Mouse (Mus musculus): ENCODE results near the gene Kiss1. TPM values are rescaled to one million over a fixed set of nuclear protein-coding genes. Genes with fewer than 3 reads are reported as not detected.

The Kiss1 gene
- not detected in 2 replicates for total RNA-seq (2015)
- not detected in 2 replicates for total RNA-seq (2017)

GRCm38 (mm10) chr1:133321267-133321925 lies at the start of gene Kiss1:
Gene Kiss1 (plus strand): TSS chr1:133321875.
- no peak for ATAC-seq (replicated peaks; ENCODE audit: poor library complexity)

- no peak for ATAC-seq (replicated peaks; ENCODE audit: poor library complexity)
Observed at GRCm38 (mm10) chr1:133274163-133274562, 47.5 kb upstream of the Kiss1 start.

GRCm38 (mm10) chr1:133276983-133277382 lies 44.7 kb upstream of the Kiss1 start:
- no peak for ATAC-seq (replicated peaks; ENCODE audit: poor library complexity)

- ATAC-seq (replicated peaks; ENCODE audit: poor library complexity), result no peak
Observed at GRCm38 (mm10) chr1:133278539-133278938, 43.1 kb upstream of the Kiss1 start.

GRCm38 (mm10) chr1:133278946-133279631 lies 42.6 kb upstream of the Kiss1 start:
- no peak for ATAC-seq (replicated peaks; ENCODE audit: poor library complexity)

GRCm38 (mm10) chr1:133279632-133280093 lies 42.0 kb upstream of the Kiss1 start:
- no peak for ATAC-seq (replicated peaks; ENCODE audit: poor library complexity)

- peak; percentile 54 for ATAC-seq (replicated peaks; ENCODE audit: poor library complexity)
Observed at GRCm38 (mm10) chr1:133280537-133280936, 41.1 kb upstream of the Kiss1 start.

- 0 out of 2 replicates have a peak, but pooled peaks have one; percentile 11 for ATAC-seq (replicated peaks; ENCODE audit: poor library complexity)
Observed at GRCm38 (mm10) chr1:133285907-133286306, 35.8 kb upstream of the Kiss1 start.

GRCm38 (mm10) chr1:133287051-133287450 lies 34.6 kb upstream of the Kiss1 start:
- ATAC-seq (replicated peaks; ENCODE audit: poor library complexity), result no peak

GRCm38 (mm10) chr1:133287880-133288279 lies 33.8 kb upstream of the Kiss1 start:
- ATAC-seq (replicated peaks; ENCODE audit: poor library complexity), result no peak

- ATAC-seq (replicated peaks; ENCODE audit: poor library complexity), result no peak
Observed at GRCm38 (mm10) chr1:133291888-133292287, 29.8 kb upstream of the Kiss1 start.

GRCm38 (mm10) chr1:133292608-133293007 lies 29.1 kb upstream of the Kiss1 start:
- ATAC-seq (replicated peaks; ENCODE audit: poor library complexity), result no peak

GRCm38 (mm10) chr1:133296376-133296775 lies 25.3 kb upstream of the Kiss1 start:
- peak; percentile 61 for ATAC-seq (replicated peaks; ENCODE audit: poor library complexity)

- no peak for ATAC-seq (replicated peaks; ENCODE audit: poor library complexity)
Observed at GRCm38 (mm10) chr1:133298816-133299215, 22.9 kb upstream of the Kiss1 start.

- ATAC-seq (replicated peaks; ENCODE audit: poor library complexity), result no peak
Observed at GRCm38 (mm10) chr1:133302540-133302939, 19.1 kb upstream of the Kiss1 start.

- peak; percentile 86 for ATAC-seq (replicated peaks; ENCODE audit: poor library complexity)
Observed at GRCm38 (mm10) chr1:133306842-133307241, 14.8 kb upstream of the Kiss1 start.

- ATAC-seq (replicated peaks; ENCODE audit: poor library complexity), result peak; percentile 50
Observed at GRCm38 (mm10) chr1:133307318-133307717, 14.4 kb upstream of the Kiss1 start.

- no peak for ATAC-seq (replicated peaks; ENCODE audit: poor library complexity)
Observed at GRCm38 (mm10) chr1:133309652-133310267, 11.9 kb upstream of the Kiss1 start, which contains the start of gene Golt1a. Gene Golt1a (plus strand): TSS chr1:133309800.

- peak; percentile 33 for ATAC-seq (replicated peaks; ENCODE audit: poor library complexity)
Observed at GRCm38 (mm10) chr1:133311240-133311639, 10.4 kb upstream of the Kiss1 start.

- ATAC-seq (replicated peaks; ENCODE audit: poor library complexity), result peak; percentile 89
Observed at GRCm38 (mm10) chr1:133311946-133312345, 9.7 kb upstream of the Kiss1 start.

- ATAC-seq (replicated peaks; ENCODE audit: poor library complexity), result peak; percentile 37
Observed at GRCm38 (mm10) chr1:133314364-133314763, 7.3 kb upstream of the Kiss1 start.

GRCm38 (mm10) chr1:133315775-133316174 lies 5.9 kb upstream of the Kiss1 start:
- ATAC-seq (replicated peaks; ENCODE audit: poor library complexity), result no peak

Data from megakaryocyte progenitor cell, adult 5-6 weeks (primary cell).